22 mouse cellular contexts compared by ENCODE assay signal in genomic region chr16:24806093-24806492, GRCm38 (mm10).
"Had no signal": no experiment of that assay in that cellular context is flagged by ENCODE, and none has a peak within 500 bp of the region (broad histone marks: within the 10 kb centered on the region; RNA-seq: fewer than 3 reads in every experiment).

No protein-coding gene starts in this region.

- H3K9ac ChIP-seq: heart, embryonic 12.5 days; hindbrain, embryonic 12.5 days; hindbrain, embryonic 14.5 days; intestine, embryonic 15.5 days; limb, embryonic 12.5 days had no signal

- H3K4me3 ChIP-seq: gastrocnemius, adult 2 months; heart, embryonic 10.5 days; heart, embryonic 12.5 days; hindbrain, embryonic 10.5 days; hindbrain, embryonic 12.5 days; intestine, embryonic 15.5 days; layer of hippocampus, adult 2 months; left cerebral cortex, adult 2 months; limb, embryonic 10.5 days; limb, embryonic 12.5 days had no signal

- H3K36me3 ChIP-seq: heart, embryonic 10.5 days; heart, embryonic 12.5 days; hindbrain, embryonic 10.5 days; hindbrain, embryonic 12.5 days; intestine, embryonic 15.5 days; limb, embryonic 10.5 days; limb, embryonic 12.5 days had no signal

- H3K27ac ChIP-seq: gastrocnemius, adult 2 months; heart, embryonic 10.5 days; hindbrain, embryonic 10.5 days; hindbrain, embryonic 12.5 days; hindbrain, embryonic 14.5 days; intestine, embryonic 15.5 days; layer of hippocampus, adult 2 months; left cerebral cortex, adult 2 months; limb, embryonic 10.5 days; limb, embryonic 12.5 days had no signal

- H3K27me3 ChIP-seq: heart, embryonic 12.5 days; hindbrain, embryonic 12.5 days; intestine, embryonic 15.5 days; limb, embryonic 12.5 days had no signal

- H3K4me2 ChIP-seq: heart, embryonic 12.5 days; hindbrain, embryonic 12.5 days; hindbrain, embryonic 14.5 days; intestine, embryonic 15.5 days; limb, embryonic 12.5 days had no signal

- DNase-seq: gastrocnemius, adult 2 months; gastrocnemius, postnatal 10 days; gastrocnemius, postnatal 25 days; heart, adult 18-20 months; heart, postnatal 10 days; heart, postnatal 4 days; kidney, adult 18-20 months; kidney, adult 8-10 months; kidney, postnatal 25 days had no signal

- H3K9me3 ChIP-seq: heart, embryonic 10.5 days; heart, embryonic 12.5 days; hindbrain, embryonic 10.5 days; hindbrain, embryonic 12.5 days; intestine, embryonic 15.5 days; limb, embryonic 10.5 days; limb, embryonic 12.5 days had no signal

- ATAC-seq: hindbrain, embryonic 16.5 days; inflammation-experienced regulatory T-cells, adult 6 months; intestine, embryonic 15.5 days; intestine, postnatal 0 days had no signal

- H3K4me1 ChIP-seq: heart, embryonic 10.5 days; intestine, embryonic 15.5 days; limb, embryonic 10.5 days; limb, embryonic 12.5 days had no signal
